Mouse (Mus musculus): ENCODE measurements around the gene Ikbip.

Ikbip gene

DNA sequence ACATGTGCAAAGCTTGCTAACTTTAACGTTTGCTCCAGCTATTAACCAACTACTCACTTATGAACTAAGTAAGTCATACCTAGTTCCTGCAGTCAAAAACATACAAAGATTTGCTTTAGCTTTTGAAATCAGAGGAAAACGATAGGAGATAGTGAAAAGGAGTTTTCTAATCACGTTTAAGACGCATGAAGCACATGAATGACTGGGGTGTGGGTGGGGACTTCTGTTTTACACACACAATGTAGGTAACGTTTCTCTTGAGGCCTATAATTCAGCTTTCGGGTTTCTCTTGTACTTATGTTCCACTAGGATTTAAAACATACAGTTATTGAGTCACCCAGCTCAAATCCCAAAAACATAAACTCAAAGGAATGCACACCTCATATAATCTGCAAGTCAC is 39.9 kb downstream of the Ikbip start:
- no peak for DNase-seq (ENCODE audit: low spot score)

DNA sequence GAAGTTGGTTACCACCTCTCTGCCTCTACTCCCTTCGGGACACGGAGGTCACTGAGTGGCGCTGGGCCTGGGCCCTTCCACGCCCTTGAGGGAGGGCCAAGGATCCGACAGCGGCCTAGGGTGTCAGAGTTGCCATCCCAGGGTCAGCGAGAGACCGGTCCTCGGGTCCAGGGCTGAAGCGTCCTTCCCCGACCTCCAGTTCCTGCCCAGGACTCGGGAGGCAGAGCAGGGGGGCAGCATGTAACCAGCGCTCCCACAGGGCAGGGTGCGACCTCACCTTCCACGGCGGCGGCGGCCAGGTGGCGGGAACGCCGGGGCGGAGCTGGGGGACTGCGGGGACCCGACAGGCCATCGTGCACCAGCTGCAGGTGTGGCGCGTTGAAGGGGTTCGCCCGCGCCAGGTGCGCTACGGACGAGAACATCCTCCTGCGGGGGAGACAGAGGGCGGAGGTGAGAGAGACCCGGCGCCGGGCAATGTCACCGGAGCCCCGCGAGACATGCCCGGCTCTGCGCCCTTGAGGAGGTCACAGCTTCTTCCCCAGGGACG is 40.6 kb downstream of the Ikbip start:
- DNase-seq (ENCODE audit: low spot score), result peak; percentile 12

DNA sequence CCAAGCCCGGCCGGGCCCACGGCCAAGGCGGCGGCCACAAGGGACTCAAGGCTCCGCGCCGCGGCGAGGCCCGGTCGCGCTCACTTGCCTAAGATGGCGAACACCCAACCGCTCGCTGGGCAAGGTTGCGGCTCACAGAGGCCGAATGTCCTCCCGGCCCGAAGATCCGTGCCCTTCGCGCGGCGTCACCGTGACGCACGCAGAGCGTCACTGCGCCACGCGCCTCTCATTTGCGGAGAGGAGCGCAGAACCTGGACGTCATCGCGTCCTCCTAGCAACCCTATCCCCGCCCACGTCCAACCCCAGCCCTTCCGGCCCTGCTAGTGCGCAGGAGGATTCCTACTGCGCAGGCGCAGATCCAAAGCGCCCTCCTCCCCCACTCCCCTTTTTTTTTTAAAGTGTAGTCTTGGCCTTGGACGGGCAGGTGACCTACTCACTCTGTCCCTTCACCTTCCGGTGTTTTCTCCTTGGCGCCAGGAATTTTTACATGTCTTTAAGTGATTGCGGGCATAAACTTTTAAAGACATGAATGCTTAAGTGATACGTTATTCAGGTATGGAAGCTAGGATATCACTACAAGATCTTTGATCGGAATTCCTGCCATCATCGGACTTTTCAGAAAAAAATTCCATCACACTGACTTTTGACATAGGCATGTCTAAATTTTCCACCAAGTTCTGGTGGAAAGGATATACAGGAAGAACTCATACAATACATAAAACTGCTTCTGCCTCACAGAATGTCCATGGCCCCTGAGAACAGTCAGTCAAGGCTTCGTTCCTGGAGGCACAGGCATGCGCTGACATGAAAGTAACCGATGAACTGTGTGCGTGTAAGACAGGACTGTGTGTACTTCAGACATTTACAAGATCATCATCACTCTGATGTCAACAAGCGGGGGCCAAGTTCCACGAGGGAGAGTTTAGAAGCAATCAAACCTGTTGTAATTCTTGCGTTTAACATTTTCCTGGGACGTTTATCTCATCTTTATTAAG is 41.4 kb downstream of the Ikbip start, which contains the start of gene Slc25a3:
Slc25a3 (minus strand) TSS at position 232 of the 995 bp plus-strand sequence.
- DNase-seq (ENCODE audit: low spot score), result peak; percentile 89

DNA sequence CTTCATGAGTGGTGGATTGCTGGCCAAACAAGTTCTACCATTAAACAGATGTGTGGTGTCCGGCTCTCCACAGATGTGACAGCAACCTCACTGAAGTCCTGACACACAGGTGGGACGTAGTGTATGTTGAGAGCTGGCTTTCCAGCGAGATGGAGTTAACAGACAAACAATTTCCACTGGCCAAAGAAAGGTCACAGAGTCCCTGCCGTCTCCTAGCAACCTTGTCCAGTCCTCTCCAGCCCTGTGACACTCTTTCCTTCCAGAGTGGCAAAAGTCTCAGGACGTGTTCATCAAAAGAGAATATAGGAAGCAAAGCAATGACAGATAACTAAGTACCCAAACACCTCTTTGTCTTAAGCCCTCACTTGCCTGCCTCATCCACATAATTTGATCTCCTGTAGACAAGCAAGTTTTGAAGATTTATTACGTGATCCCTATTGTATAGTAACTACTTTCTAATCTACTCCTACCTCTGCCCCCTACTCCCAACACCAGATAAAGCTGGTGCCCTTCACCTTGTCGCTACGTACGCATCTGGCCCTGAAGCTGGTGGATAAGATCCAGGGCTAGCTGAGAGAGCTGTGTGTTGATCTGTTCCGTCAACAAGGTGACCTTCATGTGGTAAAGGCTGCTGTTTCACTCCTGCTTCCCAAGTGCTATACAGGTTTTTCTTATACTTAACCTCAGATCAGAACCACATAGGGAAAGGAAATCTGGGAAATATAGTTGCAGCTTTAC is 44.0 kb downstream of the Ikbip start:
- no peak for DNase-seq (ENCODE audit: low spot score)

DNA sequence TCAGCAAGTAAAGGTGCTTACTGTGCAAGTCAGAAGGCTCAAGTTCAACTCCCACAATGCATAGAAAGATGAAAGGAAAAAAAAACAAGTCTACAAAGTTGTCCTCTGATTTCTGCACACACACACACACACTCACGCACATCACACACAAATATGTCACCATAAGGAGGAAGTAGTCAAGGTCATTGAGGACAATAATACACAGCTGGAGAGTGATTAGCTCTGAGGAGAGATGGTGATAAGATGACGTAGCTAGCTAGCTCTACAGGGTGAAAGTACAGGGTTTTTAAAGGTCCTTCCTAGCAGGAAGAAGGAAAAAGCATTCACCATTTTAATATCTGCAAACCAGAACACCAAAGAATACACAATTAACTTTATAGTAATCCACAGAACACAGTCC is 44.7 kb downstream of the Ikbip start:
- no peak for DNase-seq (ENCODE audit: low spot score)

DNA sequence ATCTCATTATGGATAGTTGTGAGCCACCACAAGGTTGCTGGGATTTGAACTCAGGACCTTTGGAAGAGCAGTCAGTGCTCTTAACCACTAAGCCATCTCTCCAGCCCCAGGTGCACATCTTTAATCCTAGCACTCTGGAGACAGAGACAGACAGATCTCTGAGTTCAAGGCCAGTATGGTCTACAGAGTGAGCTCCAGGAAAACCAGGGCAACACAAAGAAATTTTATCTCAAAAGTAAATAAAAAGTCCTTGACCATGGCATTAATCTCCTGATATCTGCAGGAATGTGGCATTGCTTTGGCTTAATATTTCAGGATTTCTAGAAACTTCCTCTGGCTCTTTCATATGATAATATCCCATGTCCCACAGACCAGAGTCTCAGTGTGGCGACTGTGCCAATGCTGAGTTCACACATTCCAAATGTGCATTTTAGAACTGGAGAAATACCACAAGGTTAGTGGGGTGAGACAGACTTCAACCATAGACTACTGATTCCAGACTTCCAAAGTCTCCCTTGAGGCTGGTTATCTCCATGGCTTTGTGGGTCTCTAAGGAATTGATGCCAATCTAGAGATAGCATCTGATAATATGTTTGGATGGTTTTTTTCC is 45.9 kb downstream of the Ikbip start:
- no peak for DNase-seq (ENCODE audit: low spot score)

DNA sequence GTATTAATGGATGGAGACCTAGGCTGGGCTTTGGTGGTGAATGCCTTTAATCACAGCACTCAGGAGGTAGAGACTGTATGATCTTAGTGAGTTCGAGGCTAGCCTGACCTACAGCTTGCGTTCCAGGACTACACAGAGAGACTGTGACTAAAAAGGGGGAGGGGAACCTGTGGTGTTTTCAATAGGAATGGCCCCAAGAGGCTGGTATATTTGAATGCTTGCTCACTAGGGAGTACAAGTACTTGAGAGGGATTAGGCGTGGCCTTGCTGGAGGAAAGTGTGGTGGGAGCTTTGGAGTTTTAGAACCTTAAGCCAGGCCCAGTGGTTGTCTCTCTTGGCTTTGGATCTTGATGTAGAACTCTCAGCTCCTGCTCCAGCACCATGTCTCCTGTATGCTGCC is 48.1 kb downstream of the Ikbip start:
- no peak for DNase-seq (ENCODE audit: low spot score)

DNA sequence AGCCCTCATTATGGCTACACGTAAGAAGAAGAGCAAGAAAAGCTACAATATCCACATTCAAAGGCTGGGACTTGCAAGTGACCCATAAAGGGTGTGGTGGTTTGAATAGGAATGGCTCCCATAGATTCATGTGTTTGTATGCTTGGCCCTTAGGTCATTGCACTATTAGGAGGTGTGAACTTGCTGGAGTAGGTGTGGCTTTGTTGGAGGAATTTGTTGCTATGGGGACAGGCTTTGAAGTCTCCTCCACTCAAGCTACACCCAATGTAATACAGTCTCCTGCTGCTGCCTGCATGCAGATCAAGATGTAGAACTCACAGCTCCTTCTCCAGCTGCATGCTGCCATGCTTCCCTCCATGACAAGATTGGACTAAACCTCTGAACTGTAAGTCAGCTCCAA is 48.8 kb downstream of the Ikbip start:
- DNase-seq (ENCODE audit: low spot score), result no peak

DNA sequence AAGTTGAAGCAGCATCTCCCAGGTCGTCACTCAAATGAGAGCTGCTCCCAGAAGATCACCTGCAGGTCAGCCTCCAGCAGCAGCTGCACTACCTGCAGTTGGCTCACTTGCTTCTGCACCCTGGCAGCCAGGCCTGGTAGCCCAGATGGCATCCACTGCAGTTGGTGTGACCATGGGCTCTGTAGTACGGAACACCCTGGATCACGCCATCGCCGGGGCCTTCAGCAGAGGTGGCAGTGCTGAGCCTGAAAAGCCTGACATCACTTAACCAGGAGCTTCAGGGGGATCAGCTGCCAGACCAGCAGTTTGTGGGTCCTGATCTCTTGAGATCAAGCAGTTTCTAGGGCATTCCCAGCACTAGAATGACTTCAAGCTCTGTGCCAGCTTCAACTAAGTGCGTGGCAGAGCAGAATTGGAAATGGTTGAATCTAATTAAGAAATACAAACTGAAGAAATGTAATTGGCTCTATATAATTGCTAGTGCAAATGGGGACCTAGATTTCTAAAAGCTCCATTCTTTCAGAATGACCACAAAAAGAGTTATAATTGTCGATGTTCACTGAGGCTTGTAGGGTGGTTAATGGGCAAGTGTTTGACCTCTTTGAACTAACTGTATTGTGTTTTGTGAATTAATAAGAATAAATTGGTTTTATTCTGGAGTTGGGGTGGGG is 52.7 kb downstream of the Ikbip start:
- DNase-seq (ENCODE audit: low spot score), result no peak

DNA sequence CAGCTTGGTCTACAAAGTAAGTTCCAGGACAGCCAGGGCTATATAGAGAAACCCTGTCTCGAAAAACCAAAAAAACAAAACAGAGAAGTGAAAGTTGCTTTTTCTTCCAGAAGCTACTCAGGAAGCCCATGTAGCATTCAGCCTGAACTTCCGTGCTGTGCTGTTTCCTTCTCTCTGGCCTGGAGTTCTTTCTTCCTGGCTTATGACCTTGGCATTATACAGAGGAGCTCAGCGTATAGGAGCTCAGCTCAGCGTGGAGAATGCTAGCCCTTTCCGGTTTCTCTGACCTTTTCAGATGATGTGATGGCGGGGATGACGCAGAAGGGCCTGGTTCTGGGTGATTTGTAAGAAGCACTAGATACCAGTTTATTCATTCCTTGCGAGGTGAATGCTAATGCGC is 54.7 kb downstream of the Ikbip start:
- no peak for DNase-seq (ENCODE audit: low spot score)

DNA sequence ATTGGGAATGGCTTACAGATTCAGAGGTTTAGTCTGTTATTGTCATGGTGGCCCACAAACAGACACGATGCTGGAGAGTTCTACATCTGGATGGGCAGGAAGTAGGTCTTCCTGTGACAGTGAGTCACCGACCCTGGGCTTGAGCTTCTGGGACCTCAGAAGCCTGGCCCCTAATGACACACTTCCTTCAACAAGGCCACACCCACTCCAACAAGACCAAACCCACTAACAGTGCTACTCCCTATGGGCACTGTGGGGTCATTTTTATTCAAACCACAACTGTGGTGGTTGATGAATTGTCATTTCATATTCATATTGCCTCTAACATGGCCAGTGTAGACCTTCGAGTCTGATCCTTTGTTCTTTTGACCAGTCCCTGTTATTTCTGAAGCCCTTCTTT is 55.6 kb downstream of the Ikbip start:
- no peak for DNase-seq (ENCODE audit: low spot score)

DNA sequence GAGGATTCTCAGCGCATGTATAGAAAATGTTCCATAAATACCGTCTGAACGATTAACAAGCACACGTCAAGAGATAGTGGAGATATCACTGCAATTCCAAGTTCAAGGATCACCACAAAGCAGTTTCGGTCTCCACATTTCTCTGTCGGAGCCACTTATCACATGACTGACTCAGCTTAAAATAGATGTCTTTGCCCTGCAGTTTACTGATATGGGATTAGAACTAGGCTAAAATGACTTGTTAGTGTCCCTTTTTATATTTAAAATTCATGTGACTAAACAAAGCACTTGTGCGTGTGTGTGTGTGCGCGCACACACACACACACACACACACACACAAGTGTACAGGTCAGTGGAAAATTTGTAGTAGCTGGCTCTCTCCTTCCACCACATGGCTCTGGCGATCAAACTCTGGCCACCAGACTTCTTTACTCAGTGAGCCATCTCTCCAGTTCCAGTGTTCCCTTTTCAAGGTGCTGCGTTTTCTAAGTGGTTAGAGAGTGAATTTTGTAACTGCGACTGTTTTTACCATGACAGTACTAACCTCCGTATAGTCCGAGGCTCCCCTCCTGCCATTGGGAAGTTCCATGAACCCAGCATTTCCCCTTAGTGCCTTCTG is 56.5 kb downstream of the Ikbip start:
- no peak for DNase-seq (ENCODE audit: low spot score)

DNA sequence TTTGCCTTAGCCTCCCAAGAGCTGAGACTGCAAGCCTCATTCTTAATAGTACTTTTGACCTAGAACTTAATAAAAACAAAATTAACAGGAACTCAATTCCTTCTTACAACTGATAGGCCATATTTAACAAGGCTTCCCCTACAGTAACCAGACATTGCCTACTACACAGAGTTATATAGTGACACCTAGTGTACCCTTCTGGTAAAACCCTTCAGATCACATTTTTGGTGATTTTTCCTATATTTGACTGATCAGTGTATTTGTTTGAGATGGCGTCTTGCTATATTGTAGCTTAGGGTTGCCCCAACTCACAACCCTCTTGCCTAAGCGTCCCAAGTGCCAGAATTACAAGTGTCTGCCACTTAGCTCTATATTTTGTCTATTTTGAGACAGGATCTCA is 58.8 kb downstream of the Ikbip start:
- no peak for DNase-seq (ENCODE audit: low spot score)

DNA sequence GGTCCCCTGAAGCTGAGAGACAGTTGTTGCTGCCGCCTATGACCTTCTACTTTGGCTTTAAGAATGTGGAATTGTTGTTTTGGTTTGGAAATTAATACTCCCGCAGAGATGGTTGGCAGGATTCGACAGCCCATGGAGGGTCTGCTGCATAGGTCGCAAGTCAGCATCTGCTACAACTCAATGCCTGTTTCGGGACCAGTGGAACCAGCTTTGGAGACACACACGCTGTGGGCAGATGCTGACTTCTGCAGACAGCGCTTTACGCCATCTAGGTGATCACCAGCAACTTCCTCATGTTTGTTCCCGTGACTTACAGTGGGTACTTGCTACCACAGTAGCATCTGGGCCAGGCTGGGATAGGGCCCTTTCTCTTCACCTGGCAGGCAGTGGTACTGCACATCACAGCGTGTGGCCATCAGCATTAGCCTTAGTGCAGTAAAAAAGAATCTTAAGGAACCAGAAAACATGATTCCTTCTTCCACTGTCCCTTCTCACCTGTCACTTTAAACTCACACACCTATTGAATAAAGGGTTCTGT is 60.0 kb downstream of the Ikbip start:
- no peak for DNase-seq (ENCODE audit: low spot score)

DNA sequence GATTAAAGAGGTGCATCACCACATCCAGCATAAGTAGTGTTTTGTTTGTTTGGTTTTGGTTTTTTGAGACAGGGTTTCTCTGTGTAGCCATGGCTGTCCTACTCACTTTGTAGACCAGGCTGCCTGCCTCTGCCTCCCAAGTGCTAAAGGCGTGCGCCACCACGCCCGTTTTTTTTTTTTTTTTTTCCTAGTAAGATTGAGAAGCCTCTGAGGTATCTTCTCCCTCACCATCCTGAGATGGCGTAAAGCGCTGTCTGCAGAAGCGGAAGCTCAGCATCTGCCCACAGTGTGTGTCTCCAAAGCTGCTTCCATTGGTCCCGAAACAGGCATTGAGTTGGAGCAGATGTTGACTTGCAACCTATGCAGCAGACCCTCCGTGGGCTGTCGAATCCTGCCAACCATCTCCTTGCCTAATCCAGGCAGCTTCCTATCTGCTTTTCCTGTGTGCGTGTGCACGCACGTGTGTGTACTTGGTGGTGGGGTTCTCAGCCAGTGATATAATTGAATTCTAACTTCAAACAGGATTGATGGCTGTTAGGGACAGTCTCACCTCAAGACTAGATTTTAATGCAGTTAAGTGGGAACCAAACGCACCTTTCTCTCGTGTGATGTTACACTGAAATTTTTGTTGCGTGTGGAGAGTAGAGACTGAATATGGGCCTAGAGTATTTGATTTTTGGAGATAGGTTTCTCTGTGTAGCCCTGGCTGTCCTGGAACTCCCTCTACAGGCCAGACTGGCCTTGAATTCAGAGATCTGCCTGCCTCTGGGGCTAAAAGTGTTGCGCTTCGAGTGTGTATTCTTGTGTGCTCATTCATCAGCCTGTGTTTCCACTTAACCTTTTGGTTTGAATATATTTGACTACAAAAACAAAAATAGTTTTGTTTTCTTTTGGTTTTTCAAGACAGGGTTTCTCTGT is 60.8 kb downstream of the Ikbip start:
- no peak for DNase-seq (ENCODE audit: low spot score)

DNA sequence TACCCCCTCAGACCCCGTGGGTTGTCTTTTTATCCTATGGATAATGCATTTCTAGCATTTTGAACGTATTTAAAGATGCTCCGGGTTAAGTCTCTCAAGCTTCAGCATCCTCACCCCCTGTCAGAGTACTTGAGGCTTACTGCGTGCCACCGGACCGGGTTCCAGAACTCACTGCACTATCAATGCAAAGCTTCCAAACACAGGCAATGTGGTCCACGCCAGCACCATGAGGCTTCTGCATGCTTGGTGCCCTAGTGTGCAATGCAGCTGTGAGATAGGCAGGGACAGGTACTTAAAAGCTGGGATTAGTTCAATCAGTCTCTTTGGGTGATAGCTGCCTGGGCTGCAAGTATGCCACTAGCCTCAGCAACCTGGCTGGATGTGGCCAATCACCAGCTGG is 62.7 kb downstream of the Ikbip start:
- no peak for DNase-seq (ENCODE audit: low spot score)
